ENCODE assay signal across 23 mouse cellular contexts in genomic region chr2:29520206-29520605, GRCm38 (mm10).
DNase-seq lines count a peak whose midpoint lies in the region; ATAC-seq and TF ChIP-seq lines count a peak whose summit lies in the region.
"Had no signal": no experiment of that assay in that cellular context is flagged by ENCODE, and none has a peak within 500 bp of the region (broad histone marks: within the 10 kb centered on the region; RNA-seq: fewer than 3 reads in every experiment).

No protein-coding gene starts in this region.

- DNase-seq in cerebellum, adult 9-10 months: peak; percentile 46
- DNase-seq in midbrain, embryonic 11.5 days (ENCODE audit: low spot score, missing footprints): no peak
- peak; percentile 73 to 74 for DNase-seq in cerebellum, postnatal 10 days
- no peak for DNase-seq in heart, adult 2 months
- DNase-seq in lung, adult 2 months: no peak
- DNase-seq: adrenal gland, adult 8-10 months; embryo, embryonic 11 days; heart, postnatal 4 days; layer of hippocampus, adult 9-11 months; liver; lung, postnatal 4 days; right cerebral cortex, postnatal 14 days; spleen, adult 18-20 months had no signal

- intact Hi-C loops in heart, adult 2 months (cut with DNase I): no loop called here

- H3K4me2 ChIP-seq in midbrain, embryonic 16.5 days (ENCODE audit: low read length): no peak overlapping the region
- H3K4me2 ChIP-seq in midbrain, embryonic 11.5 days: no peak overlapping the region
- H3K4me2 ChIP-seq in forebrain, embryonic 16.5 days (ENCODE audit: low read length): no peak overlapping the region
- H3K4me2 ChIP-seq: embryonic facial prominence, embryonic 13.5 days; liver, embryonic 15.5 days had no signal

- no peaks in the 10 kb centered on the region for H3K27me3 ChIP-seq in midbrain, embryonic 16.5 days (ENCODE audit: control insufficient read depth, insufficient read depth, low read depth, low read length)
- H3K27me3 ChIP-seq in midbrain, embryonic 11.5 days (ENCODE audit: control insufficient read depth, insufficient read depth, low read length): peaks cover 28% of the 10 kb centered on the region
- H3K27me3 ChIP-seq in forebrain, embryonic 16.5 days (replicated peaks; ENCODE audit: control insufficient read depth, insufficient read depth, low read length): no peaks in the 10 kb centered on the region
- no peaks in the 10 kb centered on the region for H3K27me3 ChIP-seq in heart, adult 2 months (ENCODE audit: control insufficient read depth, insufficient read depth, low read length)
- H3K27me3 ChIP-seq: embryonic facial prominence, embryonic 13.5 days; liver, embryonic 15.5 days had no signal

- no peak for TF ChIP-seq POLR2A in heart, adult 2 months (IDR thresholded peaks at IDR 0.05; ENCODE audit: insufficient read depth, low read depth, low read length)
- TF ChIP-seq POLR2A in lung, adult 2 months (IDR thresholded peaks at IDR 0.05; ENCODE audit: borderline replicate concordance, extremely low read depth, low read depth, low read length): no peak

- TF ChIP-seq EP300 in heart, adult 2 months (IDR thresholded peaks at IDR 0.05; ENCODE audit: insufficient read depth, low read depth, low read length): no peak

- ATAC-seq in cerebellum, adult (ENCODE audit: insufficient number of reproducible peaks, low FRiP score, low TSS enrichment): no peak
- no peak for ATAC-seq in midbrain, embryonic 16.5 days
- ATAC-seq in midbrain, embryonic 11.5 days (ENCODE audit: low FRiP score): no peak
- no peak for ATAC-seq in forebrain, embryonic 16.5 days
- ATAC-seq: intestine, postnatal 0 days had no signal

- TF ChIP-seq CTCF in heart, adult 2 months (IDR thresholded peaks at IDR 0.05): no peak
- no peak for TF ChIP-seq CTCF in lung, adult 2 months (IDR thresholded peaks at IDR 0.05; ENCODE audit: insufficient read depth, low read length)

- H3K9me3 ChIP-seq in midbrain, embryonic 16.5 days (replicated peaks; ENCODE audit: control insufficient read depth, low read length, poor library complexity, severe bottlenecking): no peaks in the 10 kb centered on the region
- no peaks in the 10 kb centered on the region for H3K9me3 ChIP-seq in midbrain, embryonic 11.5 days (ENCODE audit: control insufficient read depth, low read length)
- no peaks in the 10 kb centered on the region for H3K9me3 ChIP-seq in forebrain, embryonic 16.5 days (ENCODE audit: control insufficient read depth, low read length)
- H3K9me3 ChIP-seq: embryonic facial prominence, embryonic 13.5 days; heart, embryonic 10.5 days; limb, embryonic 10.5 days; liver, embryonic 15.5 days had no signal

- H3K9ac ChIP-seq in midbrain, embryonic 16.5 days (ENCODE audit: low read depth, low read length): 0 out of 2 replicates have a peak overlapping the region, but pooled peaks have one; percentile 1
- H3K9ac ChIP-seq in midbrain, embryonic 11.5 days (ENCODE audit: low read length): no peak overlapping the region
- no peak overlapping the region for H3K9ac ChIP-seq in forebrain, embryonic 16.5 days (replicated peaks; ENCODE audit: low read depth, low read length)
- no peak overlapping the region for H3K9ac ChIP-seq in heart, adult 2 months (ENCODE audit: low read depth, low read length)
- H3K9ac ChIP-seq: embryonic facial prominence, embryonic 13.5 days; liver, embryonic 15.5 days had no signal

- no peaks in the 10 kb centered on the region for H3K36me3 ChIP-seq in midbrain, embryonic 16.5 days (ENCODE audit: control insufficient read depth, insufficient read depth, low read length)
- no peaks in the 10 kb centered on the region for H3K36me3 ChIP-seq in midbrain, embryonic 11.5 days (ENCODE audit: control insufficient read depth, insufficient read depth, low read length)
- no peaks in the 10 kb centered on the region for H3K36me3 ChIP-seq in forebrain, embryonic 16.5 days (ENCODE audit: control insufficient read depth, insufficient read depth)
- no peaks in the 10 kb centered on the region for H3K36me3 ChIP-seq in heart, adult 2 months (ENCODE audit: control insufficient read depth, insufficient read depth, low read length)
- H3K36me3 ChIP-seq: heart, embryonic 10.5 days; limb, embryonic 10.5 days; liver, embryonic 15.5 days had no signal

- H3K27ac ChIP-seq in midbrain, embryonic 16.5 days (ENCODE audit: low read length): peak overlapping the region; percentile 22; the same call in 1 of the 2 replicates
- H3K27ac ChIP-seq in midbrain, embryonic 11.5 days (ENCODE audit: low read depth, low read length): no peak overlapping the region
- H3K27ac ChIP-seq in forebrain, embryonic 16.5 days (ENCODE audit: low read length): peak overlapping the region; percentile 54
- H3K27ac ChIP-seq in heart, adult 2 months: no peak overlapping the region
- H3K27ac ChIP-seq: embryonic facial prominence, embryonic 13.5 days; heart, embryonic 10.5 days; kidney, postnatal 0 days; limb, embryonic 10.5 days; liver, embryonic 15.5 days had no signal

- WGBS in midbrain, embryonic 16.5 days: 59% methylated on average over 6 of the region's 6 CpGs
- WGBS in midbrain, embryonic 11.5 days: 87% methylated on average over 6 of the region's 6 CpGs
- WGBS in forebrain, embryonic 16.5 days: 20% methylated on average over 6 of the region's 6 CpGs
- 77% methylated on average over 6 of the region's 6 CpGs for WGBS in heart, adult 2 months
- WGBS in lung, adult 2 months: 90% methylated on average over 6 of the region's 6 CpGs

- H3K79me2 ChIP-seq in heart, adult 2 months (replicated peaks; ENCODE audit: control insufficient read depth, insufficient read depth, low read length): no peaks in the 10 kb centered on the region

- H3K4me3 ChIP-seq in midbrain, embryonic 16.5 days (ENCODE audit: low read depth, low read length): no peak overlapping the region
- H3K4me3 ChIP-seq in midbrain, embryonic 11.5 days (ENCODE audit: low read depth, low read length): no peak overlapping the region
- H3K4me3 ChIP-seq in forebrain, embryonic 16.5 days (replicated peaks; ENCODE audit: low read length): no peak overlapping the region
- H3K4me3 ChIP-seq in heart, adult 2 months: no peak overlapping the region
- H3K4me3 ChIP-seq in lung, adult 2 months (replicated peaks; ENCODE audit: extremely low read depth, low read depth, low read length): no peak overlapping the region
- H3K4me3 ChIP-seq: embryonic facial prominence, embryonic 13.5 days; erythroblast, embryonic 14.5 days; heart, embryonic 10.5 days; limb, embryonic 10.5 days; liver, embryonic 15.5 days had no signal

- H3K4me1 ChIP-seq in midbrain, embryonic 16.5 days (ENCODE audit: control insufficient read depth, insufficient read depth, low read length): peaks cover 44% of the 10 kb centered on the region
- peaks cover 52% of the 10 kb centered on the region for H3K4me1 ChIP-seq in midbrain, embryonic 11.5 days (ENCODE audit: control insufficient read depth, insufficient read depth, low read length)
- H3K4me1 ChIP-seq in forebrain, embryonic 16.5 days (replicated peaks; ENCODE audit: control insufficient read depth, insufficient read depth, low read length): peaks cover 69% of the 10 kb centered on the region
- no peaks in the 10 kb centered on the region for H3K4me1 ChIP-seq in heart, adult 2 months (ENCODE audit: control insufficient read depth, insufficient read depth, low read length)
- H3K4me1 ChIP-seq in lung, adult 2 months (ENCODE audit: control insufficient read depth, insufficient read depth, low read length): no peaks in the 10 kb centered on the region
- H3K4me1 ChIP-seq: liver, embryonic 15.5 days had no signal

Comparison
In these comparisons a context has a peak if more than half of its experiments do, and no peak if none do; other contexts are left out.
1. H3K27ac ChIP-seq: peak in midbrain, embryonic 16.5 days (single experiment) and forebrain, embryonic 16.5 days (single experiment); none in midbrain, embryonic 11.5 days (single experiment) and heart, adult 2 months (single experiment).
2. DNase-seq: peak in cerebellum, adult 9-10 months (single experiment) and cerebellum, postnatal 10 days (2 of 2); none in midbrain, embryonic 11.5 days (single experiment), heart, adult 2 months (0 of 2) and lung, adult 2 months (single experiment).